Mouse (Mus musculus) ES-Bruce4 (cell line): ENCODE measurements around the gene Akr1b3. TPM values are rescaled to one million over a fixed set of nuclear protein-coding genes. Genes with fewer than 3 reads are reported as not detected.

ENCODE experiments used
- H3K27ac ChIP-seq: 2 replicates; pipeline ENCODE4 v1.5.1; 2012; ENCODE audit warnings: low read length, inconsistent platforms; ENCODE audit not compliant: insufficient read depth
- H3K27me3 ChIP-seq: 2 replicates; pipeline ENCODE4 v1.6.1; 2012; ENCODE audit warnings: mild to moderate bottlenecking, low read length, inconsistent platforms; ENCODE audit not compliant: control insufficient read depth, poor library complexity, insufficient read depth, severe bottlenecking
- H3K36me3 ChIP-seq: 2 replicates; pipeline ENCODE4 v1.6.1; 2012; ENCODE audit warnings: inconsistent platforms, mild to moderate bottlenecking, low read length, moderate library complexity; ENCODE audit not compliant: control insufficient read depth, poor library complexity, insufficient read depth, severe bottlenecking
- H3K4me1 ChIP-seq: one replicate; pipeline ENCODE4 v1.8.1; 2011; ENCODE audit warnings: low read length; ENCODE audit not compliant: control insufficient read depth, insufficient read depth
- H3K4me3 ChIP-seq: 2 replicates; pipeline ENCODE4 v1.5.1; 2011; ENCODE audit warnings: low read depth, mild to moderate bottlenecking, low read length
- H3K9ac ChIP-seq: 2 replicates; pipeline ENCODE4 v1.6.1; 2012; ENCODE audit warnings: low read depth, mild to moderate bottlenecking, inconsistent platforms; ENCODE audit not compliant: poor library complexity, severe bottlenecking
- H3K9me3 ChIP-seq: replicated peaks from 2 replicates; pipeline ENCODE4 v1.6.1; 2012; ENCODE audit warnings: mild to moderate bottlenecking, low read length, inconsistent platforms; ENCODE audit not compliant: control insufficient read depth, poor library complexity, insufficient read depth, severe bottlenecking
- CTCF ChIP-seq: IDR thresholded peaks from one replicate; pipeline ENCODE4 v1.8.1; 2011; ENCODE audit warnings: low read depth, low read length
- EP300 ChIP-seq: IDR thresholded peaks from 2 replicates; pipeline ENCODE4 v1.6.1; 2011; ENCODE audit warnings: low read depth, low read length; ENCODE audit not compliant: insufficient read depth
- POLR2A ChIP-seq: IDR thresholded peaks from one replicate; pipeline ENCODE4 v1.8.1; 2011; ENCODE audit warnings: low read length; ENCODE audit not compliant: insufficient read depth
- polyA plus RNA-seq: library from polyadenylated mRNA; stranded (reverse); fragments of >200 nt; gene quantifications from 2 replicates; pipeline ENCODE4 v1.2.4, GENCODE M21; 2011; ENCODE audit warnings: low read depth; ENCODE audit not compliant: missing spikeins, insufficient read depth, insufficient read length

Gene Akr1b3
- polyA plus RNA-seq, 1 experiment = 143 TPM

DNA sequence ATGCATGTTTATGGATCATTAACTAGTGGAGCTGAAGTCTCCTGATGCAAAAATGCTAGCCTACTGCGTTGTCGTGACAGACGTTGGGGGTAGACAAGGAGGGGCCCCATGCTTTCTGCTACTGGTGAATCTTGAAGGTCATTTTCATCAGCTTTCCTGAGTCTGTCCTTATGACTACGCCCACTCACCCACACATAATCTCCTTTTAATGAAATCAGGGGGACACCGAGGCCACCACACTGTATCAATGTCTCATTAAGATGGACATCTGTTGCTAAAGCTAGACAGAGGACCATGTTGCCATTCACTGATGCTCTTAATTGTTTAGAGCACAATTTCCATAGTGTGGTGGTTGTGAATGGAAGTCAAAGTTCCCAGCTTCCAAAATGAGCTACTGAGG is 58.7 kb downstream of the Akr1b3 start:
- H3K4me3 ChIP-seq = no peak overlapping the region
- no peak overlapping the region for H3K27ac ChIP-seq
- no peaks in the 10 kb centered on the region for H3K4me1 ChIP-seq
- H3K36me3 ChIP-seq = no peaks in the 10 kb centered on the region
- H3K9ac ChIP-seq = no peak overlapping the region
- TF ChIP-seq EP300 (no peak), POLR2A (no peak), CTCF (no peak)
- no peaks in the 10 kb centered on the region for H3K27me3 ChIP-seq
- no peaks in the 10 kb centered on the region for H3K9me3 ChIP-seq

Other genes with a start within 250 kb of the Akr1b3 start
- 18.7 and 20.6 TPM in 2 replicates for gene Slc35b4, start 140.4 kb downstream of the Akr1b3 start, polyA plus RNA-seq
- 4.0 and 4.8 TPM in 2 replicates for gene Akr1b8, start 36.6 kb upstream of the Akr1b3 start, polyA plus RNA-seq
- 16.5 and 16.9 TPM in 2 replicates for gene Akr1b10, start 66.7 kb upstream of the Akr1b3 start, polyA plus RNA-seq
- 0.48 and 0.55 TPM in 2 replicates for gene Akr1b7, start 94.9 kb upstream of the Akr1b3 start, polyA plus RNA-seq
- 24.0 and 26.3 TPM in 2 replicates for gene Bpgm, start 158.7 kb upstream of the Akr1b3 start, polyA plus RNA-seq